Mouse (Mus musculus): ENCODE measurements around the gene Fkbp7. TPM values are rescaled to one million over a fixed set of nuclear protein-coding genes. Genes with fewer than 3 reads are reported as not detected.

Fkbp7 gene
- polyA plus RNA-seq, 1 experiment from 2014 or later: 69.0 TPM

DNA sequence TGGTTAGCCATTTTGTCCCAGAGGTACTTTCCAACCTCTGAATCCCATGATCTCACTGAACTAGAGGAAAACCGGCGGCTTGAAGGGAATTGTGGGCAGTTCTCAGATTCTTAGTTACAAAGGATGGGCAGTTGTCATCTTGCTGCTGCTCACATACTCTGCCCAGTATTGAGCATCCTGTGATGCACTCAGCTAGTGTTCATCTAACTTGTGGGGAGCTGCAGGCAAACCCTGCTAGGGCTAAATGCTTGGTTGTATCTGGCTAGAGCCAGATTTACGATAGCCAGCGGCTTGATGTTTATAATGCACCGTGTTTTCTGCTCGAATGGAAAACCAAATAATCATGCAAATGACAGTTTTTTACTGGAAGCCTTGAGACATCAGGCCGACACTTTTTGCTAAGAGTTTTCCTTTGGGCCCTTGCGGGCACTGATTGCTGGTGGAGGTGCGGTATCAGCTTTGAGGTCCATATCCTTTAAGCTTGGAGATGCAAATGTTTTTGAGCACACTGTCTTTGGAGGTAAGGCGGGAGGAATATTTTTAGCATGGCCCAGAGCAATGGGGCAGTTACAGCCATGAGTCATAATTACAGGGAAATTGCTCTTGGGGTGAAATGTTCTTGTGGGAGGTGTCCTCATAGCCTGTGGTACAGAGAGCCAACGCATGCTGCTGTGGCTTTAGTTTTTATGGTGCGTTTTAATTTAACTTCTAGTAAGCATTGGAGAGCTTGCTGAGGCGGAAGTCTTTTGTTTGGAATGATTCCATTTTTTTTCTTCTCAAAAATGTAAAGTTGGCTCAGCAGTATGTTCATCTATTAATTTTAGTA is 3.7 kb upstream of the Fkbp7 start:
- Histone ChIP-seq H3K36me3 (ENCODE audit: insufficient read depth) (peaks cover 3% of the 10 kb centered on the region), H3K4me2 (peak overlapping the region; percentile 69), H3K27ac (ENCODE audit: low read depth) (no peak overlapping the region), H3K9me3 (ENCODE audit: low read depth, low read length) (no peaks in the 10 kb centered on the region), H3K9ac (peak overlapping the region; percentile 82), H3K27me3 (ENCODE audit: insufficient read depth, low read length) (no peaks in the 10 kb centered on the region), H3K4me1 (ENCODE audit: insufficient read depth) (no peaks in the 10 kb centered on the region), H3K4me3 (ENCODE audit: low read depth, low read length) (peak overlapping the region; percentile 89)
- 56% methylated on average over 13 of the region's 13 CpGs for WGBS
- DNase-seq: peak; percentile 31
- no peak for ATAC-seq (ENCODE audit: insufficient read depth)
- no peak for TF ChIP-seq CTCF (IDR thresholded peaks at IDR 0.05; ENCODE audit: low read depth)

DNA sequence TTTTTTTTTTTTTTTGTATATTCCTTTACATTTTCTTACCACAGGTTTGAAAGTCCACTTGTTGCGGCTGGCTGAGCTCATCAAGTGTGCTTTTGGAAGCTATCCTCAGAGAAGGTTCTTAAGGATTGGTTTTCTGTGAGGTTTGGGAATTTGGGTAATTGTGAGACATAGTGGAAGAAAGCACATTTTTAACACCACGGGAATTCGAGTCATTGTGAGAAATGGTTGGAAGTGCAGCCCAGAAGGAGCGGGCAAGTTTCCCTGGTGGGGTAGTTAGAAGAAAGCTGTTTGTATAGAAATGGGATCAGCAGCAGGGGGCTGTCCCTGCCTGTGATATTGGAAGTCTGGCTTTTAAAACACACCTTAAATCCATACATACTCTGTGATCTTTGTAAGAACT is 3.0 kb upstream of the Fkbp7 start:
- peak overlapping the region; percentile 69 for H3K4me2 ChIP-seq
- WGBS: 8% methylated on average over 4 of the region's 4 CpGs
- peak overlapping the region; percentile 89 for H3K4me3 ChIP-seq (ENCODE audit: low read depth, low read length)
- no peaks in the 10 kb centered on the region for H3K4me1 ChIP-seq (ENCODE audit: insufficient read depth)
- no peaks in the 10 kb centered on the region for H3K27me3 ChIP-seq (ENCODE audit: insufficient read depth, low read length)
- DNase-seq (peak; percentile 14), ATAC-seq (ENCODE audit: insufficient read depth) (no peak)
- no peaks in the 10 kb centered on the region for H3K9me3 ChIP-seq (ENCODE audit: low read depth, low read length)
- TF ChIP-seq CTCF (IDR thresholded peaks at IDR 0.05; ENCODE audit: low read depth): no peak
- H3K27ac ChIP-seq (ENCODE audit: low read depth): no peak overlapping the region
- H3K9ac ChIP-seq: peak overlapping the region; percentile 82
- no peaks in the 10 kb centered on the region; the same call in 1 of the 2 replicates for H3K36me3 ChIP-seq (ENCODE audit: insufficient read depth)

DNA sequence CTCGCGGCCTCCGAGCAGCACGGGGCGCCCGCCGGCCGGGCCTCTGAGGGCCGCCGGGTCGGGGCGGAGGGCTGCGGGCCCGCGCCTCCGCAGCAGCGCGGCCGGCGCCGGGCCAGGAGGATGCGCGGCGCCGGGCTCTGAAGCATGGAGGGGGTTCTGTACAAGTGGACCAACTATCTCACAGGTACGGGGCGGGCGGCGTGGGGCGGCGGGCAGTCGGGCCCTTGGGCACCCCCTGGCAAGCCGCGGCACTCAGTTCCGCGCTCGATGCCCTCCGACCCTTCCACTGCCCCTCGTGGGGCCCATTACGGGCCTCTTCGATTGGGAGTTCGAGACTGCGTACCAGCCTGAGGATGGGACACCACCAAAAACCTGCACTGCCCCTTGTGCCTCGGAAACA is 2.5 kb upstream of the Fkbp7 start:
- Histone ChIP-seq H3K27ac (ENCODE audit: low read depth) (peak overlapping the region; percentile 83), H3K9ac (peak overlapping the region; percentile 82), H3K27me3 (ENCODE audit: insufficient read depth, low read length) (no peaks in the 10 kb centered on the region), H3K4me1 (ENCODE audit: insufficient read depth) (no peaks in the 10 kb centered on the region), H3K4me3 (ENCODE audit: low read depth, low read length) (peak overlapping the region; percentile 89), H3K9me3 (ENCODE audit: low read depth, low read length) (no peaks in the 10 kb centered on the region), H3K36me3 (ENCODE audit: insufficient read depth) (no peaks in the 10 kb centered on the region), H3K4me2 (peak overlapping the region; percentile 69)
- peak; percentile 42 for DNase-seq
- peak; percentile 47 for ATAC-seq (ENCODE audit: insufficient read depth)
- TF ChIP-seq CTCF (IDR thresholded peaks at IDR 0.05; ENCODE audit: low read depth): no peak
- under 1% methylated on average over 41 of the region's 44 CpGs for WGBS

DNA sequence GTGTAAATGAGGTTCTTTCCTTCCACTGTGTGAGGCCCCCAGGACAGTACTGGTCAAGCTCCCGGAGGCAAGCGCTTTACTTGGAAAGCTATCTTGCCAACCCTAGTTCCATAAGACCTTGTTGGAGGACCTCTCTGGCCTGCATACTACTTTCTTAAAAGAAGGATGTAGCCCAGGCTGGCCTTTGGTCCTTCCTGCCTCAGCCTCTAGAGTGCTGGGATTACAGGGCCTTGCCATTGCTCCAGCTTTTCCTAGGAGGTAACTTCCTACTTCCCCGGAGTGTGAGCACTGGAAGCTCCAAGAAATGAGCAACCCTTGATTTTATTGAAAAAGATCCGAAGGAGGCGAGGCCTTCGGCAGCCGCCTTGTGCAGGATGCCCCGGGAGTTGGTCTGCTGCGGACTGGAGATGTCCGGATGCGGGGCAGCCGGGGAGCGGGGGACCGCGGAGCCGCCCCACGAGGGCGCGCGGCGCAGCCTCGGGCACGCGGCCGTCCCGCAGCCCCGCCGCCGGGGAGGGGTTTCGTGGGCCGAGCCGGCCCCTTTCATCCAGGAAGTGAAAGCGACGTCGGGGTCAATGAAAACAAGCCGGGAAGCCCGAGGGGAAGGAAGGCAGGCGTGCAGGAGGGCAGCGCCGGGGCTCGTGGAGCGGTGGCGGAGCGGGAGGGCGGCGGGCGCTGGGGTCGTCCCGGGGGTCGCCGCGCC is 2.0 kb upstream of the Fkbp7 start, which contains the start of gene Plekha3:
Gene Plekha3, plus strand, starts transcription at position 557 of the 703 bp plus-strand sequence.
- peak; percentile 80 for ATAC-seq (ENCODE audit: insufficient read depth)

DNA sequence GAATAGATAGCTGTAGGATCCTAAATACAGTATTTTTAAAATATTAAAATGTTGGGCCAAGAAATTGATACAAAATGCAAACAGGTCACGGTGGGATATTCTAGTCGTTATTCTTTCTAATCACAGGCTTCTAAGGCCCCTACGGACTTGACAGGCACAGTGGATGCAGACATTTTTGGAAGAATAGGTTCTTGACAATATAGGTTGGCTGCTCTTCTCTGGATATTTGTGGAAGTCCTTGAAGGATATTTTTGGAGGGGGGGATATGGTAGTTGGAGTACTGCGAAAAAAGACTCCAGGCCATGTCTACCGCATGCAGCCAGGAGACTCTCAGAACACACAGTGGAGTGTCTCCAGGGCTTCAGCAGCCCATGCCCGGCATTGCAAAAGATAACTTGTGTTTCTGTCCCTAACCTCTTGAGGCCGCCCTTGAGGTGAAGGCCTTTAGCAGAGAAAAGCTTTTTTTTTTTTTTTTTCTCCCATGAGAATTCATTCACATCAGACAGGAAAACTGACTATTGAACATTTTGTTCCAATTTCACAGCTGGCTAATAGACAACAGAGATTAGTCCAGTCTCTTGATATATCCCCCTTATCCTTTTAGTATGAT is 661 bp upstream of the Fkbp7 start:
- peak; percentile 67 for DNase-seq

More for the DNA sequence above, 2.0 kb upstream of the Fkbp7 start, which contains the start of gene Plekha3:
- H3K9me3 ChIP-seq (ENCODE audit: low read depth, low read length): no peaks in the 10 kb centered on the region
- H3K4me1 ChIP-seq (ENCODE audit: insufficient read depth): no peaks in the 10 kb centered on the region
- no peaks in the 10 kb centered on the region for H3K27me3 ChIP-seq (ENCODE audit: insufficient read depth, low read length)
- TF ChIP-seq CTCF (IDR thresholded peaks at IDR 0.05; ENCODE audit: low read depth): no peak
- peak within 1 kb of the TSS; percentile 69 for H3K4me2 ChIP-seq
- H3K9ac ChIP-seq: peak within 1 kb of the TSS; percentile 82
- H3K27ac ChIP-seq (ENCODE audit: low read depth): peak within 1 kb of the TSS; percentile 83
- peak within 1 kb of the TSS; percentile 89 for H3K4me3 ChIP-seq (ENCODE audit: low read depth, low read length)
- H3K36me3 ChIP-seq (ENCODE audit: insufficient read depth): no peaks in the 10 kb centered on the region
- WGBS: 4% methylated on average over 50 of the region's 52 CpGs
- peak; percentile 92 for DNase-seq

DNA sequence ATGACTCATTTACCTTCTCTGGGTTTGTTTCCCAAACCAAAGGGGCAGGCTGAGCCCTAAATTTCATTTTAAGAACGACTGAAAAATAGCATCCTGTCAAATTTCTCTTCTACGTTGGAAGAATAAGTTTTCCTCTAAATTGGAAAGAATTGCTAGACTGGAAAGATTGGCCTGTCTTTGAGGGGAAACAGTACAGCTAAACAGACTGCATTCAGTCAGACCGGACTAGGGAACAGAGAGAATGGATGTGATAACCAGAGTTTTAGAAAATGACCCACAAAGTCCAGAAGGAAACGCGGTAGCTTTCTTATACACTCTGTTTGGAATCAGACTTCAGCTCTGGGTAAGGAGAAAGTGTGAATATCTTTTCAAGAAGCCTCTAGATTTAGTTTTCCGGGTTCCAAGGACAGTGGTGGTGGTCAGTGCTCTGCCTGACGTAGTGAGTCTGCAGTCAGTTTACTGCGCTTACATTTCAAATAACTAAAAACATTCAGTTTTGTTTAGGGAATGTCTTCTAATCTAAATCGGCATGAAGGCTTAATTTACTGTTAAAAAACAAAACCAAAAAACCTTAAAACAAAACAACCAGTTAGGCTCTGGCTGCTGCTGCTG is 676 bp downstream of the Fkbp7 start:
- Histone ChIP-seq H3K27ac (ENCODE audit: low read depth) (peak overlapping the region; percentile 91), H3K9me3 (ENCODE audit: low read depth, low read length) (no peaks in the 10 kb centered on the region), H3K36me3 (ENCODE audit: insufficient read depth) (0 out of 2 replicates have a peak, but pooled peaks cover 9% of the 10 kb centered on the region), H3K4me3 (ENCODE audit: low read depth, low read length) (peak overlapping the region; percentile 57), H3K4me1 (ENCODE audit: insufficient read depth) (no peaks in the 10 kb centered on the region), H3K4me2 (peak overlapping the region; percentile 83), H3K9ac (peak overlapping the region; percentile 79), H3K27me3 (ENCODE audit: insufficient read depth, low read length) (no peaks in the 10 kb centered on the region)
- WGBS: 7% methylated on average over 9 of the region's 9 CpGs
- no peak for TF ChIP-seq CTCF (IDR thresholded peaks at IDR 0.05; ENCODE audit: low read depth)
- ATAC-seq (ENCODE audit: insufficient read depth) (no peak), DNase-seq (peak; percentile 57)

More for the DNA sequence above, 661 bp upstream of the Fkbp7 start:
- Histone ChIP-seq H3K4me3 (ENCODE audit: low read depth, low read length) (peak overlapping the region; percentile 57), H3K27me3 (ENCODE audit: insufficient read depth, low read length) (no peaks in the 10 kb centered on the region), H3K9me3 (ENCODE audit: low read depth, low read length) (no peaks in the 10 kb centered on the region), H3K9ac (no peak overlapping the region), H3K27ac (ENCODE audit: low read depth) (peak overlapping the region; percentile 91; the same call in 1 of the 2 replicates), H3K4me2 (peak overlapping the region; percentile 83), H3K36me3 (ENCODE audit: insufficient read depth) (0 out of 2 replicates have a peak, but pooled peaks cover 6% of the 10 kb centered on the region), H3K4me1 (ENCODE audit: insufficient read depth) (no peaks in the 10 kb centered on the region)
- WGBS: 43% methylated on average over 7 of the region's 7 CpGs
- TF ChIP-seq CTCF (IDR thresholded peaks at IDR 0.05; ENCODE audit: low read depth): peak; percentile 30; the same call in 1 of the 2 replicates
- ATAC-seq (ENCODE audit: insufficient read depth): no peak
